Mouse (Mus musculus): Measurements from ENCODE around the gene Gm9732.
"Not testable (repeated sequence)": the region's sequence is repeated elsewhere in the genome, so short reads cannot be mapped to it uniquely, and the experiment has no call there.

Gene Gm9732

DNA sequence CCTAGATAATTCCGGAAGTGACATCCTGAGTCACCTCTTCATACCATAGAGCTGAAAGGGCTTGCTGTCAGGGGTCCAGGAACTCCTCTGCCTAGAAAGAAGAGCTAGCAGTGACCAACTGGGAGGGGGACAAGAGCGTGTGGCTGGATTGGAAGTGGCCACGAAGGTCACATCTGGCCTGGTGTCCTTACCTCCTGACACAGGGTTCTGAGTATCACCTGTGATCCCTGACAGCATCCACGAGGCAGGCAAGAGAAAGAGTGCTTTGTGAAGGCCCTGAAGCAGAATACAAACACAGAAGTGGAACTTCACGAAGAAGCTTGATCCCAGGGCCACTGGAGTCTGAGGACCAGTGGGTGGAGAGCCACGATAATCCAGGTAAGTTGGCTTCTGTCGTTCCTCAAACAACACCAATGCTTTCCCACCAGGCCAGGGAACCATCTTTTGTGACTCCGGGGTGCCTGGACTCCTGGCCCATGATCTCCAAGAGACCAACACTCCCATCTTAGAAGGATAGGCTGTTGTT lies at the start of gene Gm9732:
Gene Gm9732, plus strand, starts transcription at position 51 of the 526 bp plus-strand sequence.
- DNase-seq (ENCODE audit: low spot score in 2 of 2), result peak in 1 of 2 experiments; percentile 31

GRCm38 (mm10) chr14:43235204-43235603 lies 39.6 kb upstream of the Gm9732 start, which contains the start of gene Gm8122:
TSS of gene Gm8122 (minus strand) at chr14:43235304.
- DNase-seq (ENCODE audit: low spot score in 2 of 2), result not testable (repeated sequence)

DNA sequence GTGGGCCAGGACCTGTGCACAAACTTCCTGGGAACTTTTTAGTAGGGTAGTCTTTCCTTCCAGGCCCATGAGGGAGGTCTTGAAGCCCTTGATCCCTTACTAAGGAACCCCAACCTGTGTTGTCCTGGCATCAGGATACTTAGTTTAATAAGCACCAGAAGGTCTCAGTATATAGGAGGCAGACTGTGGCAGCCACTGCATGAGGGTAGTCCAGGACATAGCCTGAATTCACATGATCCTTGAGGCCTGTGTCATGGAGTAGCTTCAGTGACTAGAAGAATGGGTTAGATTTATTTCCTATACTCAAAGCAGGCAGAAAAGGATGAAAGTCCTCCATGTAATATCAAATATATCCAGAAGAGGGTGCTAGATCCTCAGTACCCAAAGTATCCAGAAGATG lies 37.1 kb upstream of the Gm9732 start:
- DNase-seq (ENCODE audit: low spot score in 2 of 2), result not testable (repeated sequence)

GRCm38 (mm10) chr14:43249611-43250170 lies 25.1 kb upstream of the Gm9732 start:
- not testable (repeated sequence) for DNase-seq (ENCODE audit: low spot score in 2 of 2)

DNA sequence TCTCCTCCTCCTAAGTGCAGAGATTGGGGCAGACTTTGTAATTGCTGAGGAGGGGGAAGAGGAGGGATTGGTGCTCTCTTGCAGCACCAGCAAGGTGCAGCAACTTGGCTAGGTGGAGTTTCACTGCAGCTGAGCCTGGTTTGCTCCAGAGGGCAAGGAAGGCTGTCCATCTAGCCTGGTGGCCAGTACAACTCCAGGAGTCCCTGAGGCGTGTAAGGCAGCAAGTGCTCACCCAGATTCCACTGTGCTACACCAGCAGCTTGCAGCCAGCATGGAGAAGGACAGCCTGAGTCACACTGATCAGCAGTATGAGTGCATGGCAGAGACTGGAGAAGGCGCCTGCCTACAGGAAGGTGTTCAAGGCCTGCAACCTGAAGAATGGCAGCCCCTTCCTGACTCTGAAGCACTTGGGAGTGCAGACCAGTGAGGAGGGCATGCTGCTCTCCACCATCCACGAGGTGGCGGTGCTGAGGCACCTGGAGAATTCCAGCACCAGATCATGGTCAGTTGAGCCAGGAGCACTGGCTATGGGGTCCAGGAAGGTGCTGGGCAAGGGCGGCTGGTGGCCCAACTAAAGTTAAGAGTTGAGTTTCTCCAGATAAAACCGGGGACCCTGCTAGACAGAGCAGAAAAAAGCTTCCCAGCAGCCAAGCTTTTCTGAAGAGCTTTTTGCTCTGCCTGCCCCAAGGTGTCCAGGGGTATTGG lies 24.1 kb upstream of the Gm9732 start:
- not testable (repeated sequence) for DNase-seq (ENCODE audit: low spot score in 2 of 2)

DNA sequence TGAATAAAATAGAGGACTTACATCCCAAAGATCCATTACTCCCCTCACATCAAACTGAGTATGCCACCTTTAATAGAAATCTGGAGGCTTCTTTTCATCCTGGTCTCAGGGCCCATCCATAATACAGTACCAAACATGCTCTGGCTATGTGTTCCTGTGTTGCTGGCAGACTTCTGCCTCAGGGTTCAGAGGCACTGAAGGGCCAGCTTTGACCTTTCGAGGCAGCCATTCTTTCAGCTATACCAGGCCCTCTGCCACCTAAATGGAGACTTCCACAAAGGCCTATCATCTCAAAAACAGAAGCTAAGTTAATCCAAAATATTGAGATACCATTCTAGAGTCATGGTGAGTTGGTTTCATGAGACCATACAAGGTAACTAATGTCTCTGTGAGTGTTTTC lies 18.3 kb upstream of the Gm9732 start:
- not testable (repeated sequence) for DNase-seq (ENCODE audit: low spot score in 2 of 2)

DNA sequence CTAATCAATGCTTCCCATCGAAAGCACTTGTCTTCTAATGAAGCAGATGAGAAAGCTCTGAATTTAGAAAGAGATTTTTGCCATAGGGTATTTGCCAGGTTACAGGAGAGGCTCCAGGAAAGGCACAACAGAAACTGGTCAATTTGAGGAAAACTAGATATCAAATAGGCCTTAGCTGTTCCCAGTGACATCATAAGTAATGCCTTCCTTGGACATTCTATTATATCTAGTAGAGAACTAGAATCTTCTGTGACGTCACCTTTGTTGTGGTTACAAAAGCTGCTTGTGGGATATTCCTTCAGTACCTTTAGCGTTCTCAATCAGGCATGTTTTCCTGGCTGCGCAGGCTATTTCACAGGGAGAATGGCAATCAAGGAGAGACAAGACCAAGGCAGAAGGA lies 16.5 kb upstream of the Gm9732 start, which contains the start of gene Gm8126:
Gene Gm8126, plus strand, starts transcription at position 301 of the 400 bp plus-strand sequence.
- not testable (repeated sequence) for DNase-seq (ENCODE audit: low spot score in 2 of 2)

- not testable (repeated sequence) for DNase-seq (ENCODE audit: low spot score in 2 of 2)
Observed at GRCm38 (mm10) chr14:43263421-43263820, 11.4 kb upstream of the Gm9732 start.

DNA sequence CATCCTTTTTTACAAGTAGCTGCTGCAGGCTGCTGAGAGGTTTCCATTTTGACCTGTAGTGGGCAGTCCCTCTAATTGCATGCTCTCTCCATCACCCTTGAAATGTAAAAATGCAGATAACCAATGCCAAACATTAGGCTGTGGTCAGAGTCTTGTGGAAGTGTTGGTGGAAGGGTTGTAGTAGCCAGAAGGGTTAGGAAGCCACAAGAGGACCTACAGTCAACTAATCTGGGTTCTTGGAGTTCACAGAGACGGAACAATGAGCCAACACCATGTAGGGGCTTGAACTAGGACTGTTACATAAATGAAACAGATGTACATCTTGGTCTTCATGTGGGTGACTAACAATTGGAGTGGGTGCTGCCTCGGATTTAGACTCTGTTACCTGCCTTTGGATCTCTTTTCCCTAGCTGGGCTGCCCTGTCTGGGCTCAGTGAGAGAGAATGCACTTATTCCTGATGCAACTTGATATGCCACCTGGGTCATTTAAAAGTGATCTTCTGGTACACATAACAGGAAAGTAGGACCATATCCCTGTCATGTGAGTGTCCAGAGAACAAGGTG lies 6.2 kb upstream of the Gm9732 start:
- DNase-seq (ENCODE audit: low spot score in 2 of 2), result not testable (repeated sequence)

GRCm38 (mm10) chr14:43269211-43269610 lies 5.6 kb upstream of the Gm9732 start:
- not testable (repeated sequence) for DNase-seq (ENCODE audit: low spot score in 2 of 2)

DNA sequence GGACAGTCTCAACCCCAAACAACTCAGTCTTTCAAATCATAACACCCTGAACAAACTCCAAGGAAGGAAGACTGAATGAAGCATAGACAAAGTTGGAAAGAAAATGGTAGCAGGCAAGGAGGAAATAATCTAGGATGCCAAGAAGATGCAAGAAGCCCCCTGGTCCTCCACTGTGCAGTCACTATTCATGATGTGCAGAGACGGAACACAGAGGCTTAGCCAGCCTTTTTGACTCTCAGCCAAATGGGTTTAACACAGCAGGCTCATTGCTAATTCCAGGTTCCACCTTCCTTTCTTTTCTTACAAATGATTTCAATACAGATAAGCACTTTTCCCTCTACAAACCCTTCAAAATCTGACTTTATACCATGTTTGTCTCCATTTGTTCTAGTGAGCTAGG lies 1.7 kb upstream of the Gm9732 start:
- DNase-seq (ENCODE audit: low spot score in 2 of 2), result not testable (repeated sequence)

- DNase-seq (ENCODE audit: low spot score in 2 of 2), result not testable (repeated sequence)
Observed at GRCm38 (mm10) chr14:43275752-43276151, 916 bp downstream of the Gm9732 start.

- not testable (repeated sequence) for DNase-seq (ENCODE audit: low spot score in 2 of 2)
Observed at GRCm38 (mm10) chr14:43277468-43277867, 2.6 kb downstream of the Gm9732 start.

DNA sequence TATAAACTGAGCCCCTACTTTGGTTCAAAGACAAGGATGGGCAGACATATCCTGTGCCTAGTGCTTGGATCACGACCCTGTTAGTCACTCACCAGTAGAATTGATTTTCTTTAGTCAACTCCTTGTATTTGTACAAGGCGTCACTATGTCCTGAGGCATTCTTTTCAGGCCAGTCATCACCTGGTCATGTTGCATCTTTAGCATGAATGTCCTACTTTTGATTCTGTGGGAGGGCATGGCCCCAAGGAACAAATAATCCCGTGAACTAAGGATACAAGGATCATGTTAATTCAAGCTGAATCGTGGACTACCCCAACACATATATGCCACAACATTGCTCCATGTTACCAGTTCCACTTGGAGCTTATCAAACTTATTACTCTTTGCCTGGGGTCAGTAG lies 3.3 kb downstream of the Gm9732 start:
- DNase-seq (ENCODE audit: low spot score in 2 of 2), result not testable (repeated sequence)

DNA sequence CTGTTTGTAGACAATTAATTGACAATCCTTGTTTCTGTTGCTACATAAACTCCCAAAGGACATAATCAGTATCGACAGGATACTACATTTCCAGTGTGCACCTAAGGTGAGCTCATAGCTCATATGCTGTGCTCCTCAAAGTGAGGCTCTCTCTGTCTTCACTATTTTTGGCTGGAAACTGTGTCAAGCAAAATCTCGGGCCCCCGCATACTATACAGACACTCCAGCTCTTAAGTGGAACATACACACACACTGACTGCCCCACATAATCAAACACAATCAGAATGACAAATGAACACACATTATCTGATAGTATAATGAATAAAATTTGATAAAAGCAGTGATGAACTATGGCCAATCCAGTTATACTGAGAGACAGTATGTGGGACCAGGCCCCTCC lies 3.8 kb downstream of the Gm9732 start:
- DNase-seq (ENCODE audit: low spot score in 2 of 2), result not testable (repeated sequence)

GRCm38 (mm10) chr14:43293503-43293902 lies 18.7 kb downstream of the Gm9732 start, which contains the start of gene Gm8127:
TSS of gene Gm8127 (minus strand) at chr14:43293832.
- DNase-seq (ENCODE audit: low spot score in 2 of 2), result not testable (repeated sequence)

GRCm38 (mm10) chr14:43319516-43319915 lies 44.7 kb downstream of the Gm9732 start:
- not testable (repeated sequence) for DNase-seq (ENCODE audit: low spot score in 2 of 2)

- DNase-seq (ENCODE audit: low spot score in 2 of 2), result not testable (repeated sequence)
Observed at GRCm38 (mm10) chr14:43328603-43329002, 53.8 kb downstream of the Gm9732 start.

DNA sequence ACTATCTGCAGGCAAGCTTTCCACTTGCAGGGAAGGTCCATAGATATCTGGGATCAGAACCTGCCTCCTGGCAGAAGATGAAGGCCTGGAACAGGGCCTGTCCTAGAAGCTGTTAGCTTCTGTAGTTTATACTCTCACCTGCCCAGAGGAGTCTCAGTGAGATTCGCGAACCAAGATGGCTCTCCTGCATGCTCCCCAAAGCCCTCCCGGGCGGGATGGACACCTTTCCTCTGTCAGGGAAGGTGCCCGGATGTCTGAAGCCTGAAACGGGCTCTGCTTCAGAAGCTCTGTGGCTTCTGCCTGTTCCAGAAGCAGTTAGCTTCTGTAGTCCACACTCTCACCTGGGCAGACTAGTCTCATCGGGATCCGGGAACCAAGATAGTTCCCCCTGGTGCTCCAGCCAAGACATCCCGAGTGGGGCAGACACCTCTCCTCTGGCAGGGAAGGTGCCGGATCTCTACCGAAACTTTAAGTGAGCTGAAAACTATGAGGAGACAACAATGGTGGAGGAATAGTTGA lies 56.6 kb downstream of the Gm9732 start:
- DNase-seq (ENCODE audit: low spot score in 2 of 2), result not testable (repeated sequence)

GRCm38 (mm10) chr14:43337646-43338045 lies 62.8 kb downstream of the Gm9732 start:
- DNase-seq (ENCODE audit: low spot score in 2 of 2), result not testable (repeated sequence)

GRCm38 (mm10) chr14:43347711-43348110 lies 72.9 kb downstream of the Gm9732 start, which contains the start of gene 1700001F09Rik:
TSS of gene 1700001F09Rik (minus strand) at chr14:43347811.
- not testable (repeated sequence) for DNase-seq (ENCODE audit: low spot score in 2 of 2)

GRCm38 (mm10) chr14:43352944-43353343 lies 78.1 kb downstream of the Gm9732 start:
- DNase-seq (ENCODE audit: low spot score in 2 of 2), result not testable (repeated sequence)
